Mouse (Mus musculus) embryonic stem cell, embryonic (primary cell): Measurements from ENCODE around the gene Lgmn.

ENCODE experiments used
- CTCF ChIA-PET, 4 experiments: fragments of 300-600 bp in 2 of 4; fragments of 350-600 bp in 2 of 4; sonication (Branson Sonifier 250); formaldehyde crosslinking; loops; one replicate each; lab custom pipeline; 2022; ENCODE audit warnings: inconsistent platforms in 2 of 4; lab: Charles Lee
- POLR2A ChIA-PET, 4 experiments: fragments of 300-600 bp in 2 of 4; fragments of 350-600 bp in 2 of 4; sonication (Branson Sonifier 250); formaldehyde crosslinking; loops; one replicate each; lab custom pipeline; 2022; ENCODE audit warnings: antibody characterized with exemption in 4 of 4, inconsistent platforms in 1 of 4; lab: Charles Lee

The Lgmn gene

GRCm38 (mm10) chr12:102420168-102420890, 19.3 kb downstream of the Lgmn start:
- ChIA-PET POLR2A (interaction anchor here in 1 of 4 experiments (1.5 to 4.2 kb wide), 3 partner anchors 13 to 21 kb away, joined by 3 to 19 read pairs (median 5); partner anchors contain the start of gene Lgmn), CTCF (no interaction called here)

- CTCF ChIA-PET: interaction anchor here in 2 of 4 experiments (0.7 to 1.0 kb wide), 3 partner anchors 49 to 283 kb away, joined by 3 to 8 read pairs (median 3); no protein-coding TSS in a partner anchor
- POLR2A ChIA-PET: interaction anchor here in 3 of 4 experiments (0.7 to 4.2 kb wide), 7 partner anchors 13 to 138 kb away, joined by 3 to 19 read pairs (median 3); partner anchors contain the start of gene Lgmn (in 2 of the 3)
Observed at GRCm38 (mm10) chr12:102419544-102419943, 20.1 kb downstream of the Lgmn start.

GRCm38 (mm10) chr12:102417701-102418100, 21.9 kb downstream of the Lgmn start:
- CTCF ChIA-PET: interaction anchor here in 1 of 4 experiments (0.6 to 0.9 kb wide), 2 partner anchors 302 to 1534 kb away, joined by 3 read pairs; no protein-coding TSS in a partner anchor

GRCm38 (mm10) chr12:102416955-102417510, 22.6 kb downstream of the Lgmn start:
- ChIA-PET CTCF (interaction anchor here in 2 of 4 experiments (0.6 kb wide), 2 partner anchors 283 to 1533 kb away, joined by 3 read pairs; no protein-coding TSS in a partner anchor), POLR2A (interaction anchor here in 3 of 4 experiments (0.5 to 4.2 kb wide), 15 partner anchors 13 to 443 kb away, joined by 3 to 19 read pairs (median 4); partner anchors contain the start of genes Lgmn (in 3 of the 3) and Golga5 (in 2 of the 3))

More at GRCm38 (mm10) chr12:102417701-102418100, 21.9 kb downstream of the Lgmn start:
- POLR2A ChIA-PET: interaction anchor here in 3 of 4 experiments (0.5 to 4.2 kb wide), 8 partner anchors 14 to 425 kb away, joined by 3 to 19 read pairs (median 4); partner anchors contain the start of genes Golga5 (in 1 of the 3) and Lgmn (in 1 of the 3)

- POLR2A ChIA-PET: interaction anchor here in 3 of 4 experiments (0.5 to 4.2 kb wide), 14 partner anchors 13 to 442 kb away, joined by 3 to 19 read pairs (median 4); partner anchors contain the start of genes Lgmn (in 3 of the 3) and Golga5 (in 2 of the 3)
- CTCF ChIA-PET: interaction anchor here in 2 of 4 experiments (0.6 to 0.9 kb wide), 3 partner anchors 23 to 284 kb away, joined by 3 to 5 read pairs (median 3); partner anchors contain the start of gene Lgmn (in 1 of the 2)
Observed at GRCm38 (mm10) chr12:102416391-102416837, 23.2 kb downstream of the Lgmn start.

- CTCF ChIA-PET: no interaction called here
Observed at GRCm38 (mm10) chr12:102414686-102415085, 24.9 kb downstream of the Lgmn start.

GRCm38 (mm10) chr12:102413171-102413570, 26.4 kb downstream of the Lgmn start:
- ChIA-PET POLR2A (interaction anchor here in 3 of 4 experiments (0.8 to 3.5 kb wide), 5 partner anchors 10 to 27 kb away, joined by 3 to 15 read pairs (median 6); partner anchors contain the start of gene Lgmn (in 3 of the 3)), CTCF (interaction anchor here in 1 of 4 experiments (0.6 to 0.7 kb wide), 2 partner anchors 48 to 249 kb away, joined by 3 read pairs; no protein-coding TSS in a partner anchor)

More at GRCm38 (mm10) chr12:102414686-102415085, 24.9 kb downstream of the Lgmn start:
- POLR2A ChIA-PET: interaction anchor here in 3 of 4 experiments (0.9 to 3.5 kb wide), 4 partner anchors 24 to 439 kb away, joined by 3 to 15 read pairs (median 6); partner anchors contain the start of genes Lgmn (in 2 of the 3), Cpsf2 (in 1 of the 3) and Golga5 (in 1 of the 3)

- CTCF ChIA-PET: interaction anchor here in 2 of 4 experiments (1.9 to 2.1 kb wide), 2 partner anchors 11 kb away, joined by 4 to 5 read pairs; no protein-coding TSS in a partner anchor
Observed at GRCm38 (mm10) chr12:102398588-102398987, 41.0 kb downstream of the Lgmn start.

GRCm38 (mm10) chr12:102395998-102396991, 43.3 kb downstream of the Lgmn start:
- CTCF ChIA-PET: interaction anchor here in 1 of 4 experiments (0.6 kb wide), 1 partner anchor 259 kb away, joined by 6 read pairs; no protein-coding TSS in a partner anchor

More at GRCm38 (mm10) chr12:102398588-102398987, 41.0 kb downstream of the Lgmn start:
- POLR2A ChIA-PET: interaction anchor here in 2 of 4 experiments (0.9 to 1.6 kb wide), 3 partner anchors 21 to 70 kb away, joined by 3 read pairs; partner anchors contain the start of gene Golga5 (in 1 of the 2)

GRCm38 (mm10) chr12:102395537-102395936, 44.1 kb downstream of the Lgmn start:
- POLR2A ChIA-PET: interaction anchor here in 1 of 4 experiments (1.1 kb wide), 1 partner anchor 21 kb away, joined by 3 read pairs; no protein-coding TSS in a partner anchor
- CTCF ChIA-PET: no interaction called here

More at GRCm38 (mm10) chr12:102395998-102396991, 43.3 kb downstream of the Lgmn start:
- POLR2A ChIA-PET: interaction anchor here in 1 of 4 experiments (1.1 kb wide), 1 partner anchor 20 kb away, joined by 3 read pairs; no protein-coding TSS in a partner anchor

GRCm38 (mm10) chr12:102394496-102394895, 45.1 kb downstream of the Lgmn start:
- ChIA-PET POLR2A (no interaction called here), CTCF (interaction anchor here in 1 of 4 experiments (0.6 kb wide), 1 partner anchor 105 kb away, joined by 3 read pairs; no protein-coding TSS in a partner anchor)

GRCm38 (mm10) chr12:102391982-102392381, 47.6 kb downstream of the Lgmn start:
- CTCF ChIA-PET: interaction anchor here (0.6 to 5.2 kb wide), 24 partner anchors 11 to 341 kb away, joined by 3 to 74 read pairs (median 5); partner anchors contain the start of genes Golga5 (in 3 of the 4) and Lgmn (in 2 of the 4)
- POLR2A ChIA-PET: interaction anchor here (0.6 to 2.8 kb wide), 10 partner anchors 10 to 341 kb away, joined by 3 to 14 read pairs (median 4); partner anchors contain the start of genes Golga5 (in 2 of the 4) and Lgmn (in 1 of the 4)

- POLR2A ChIA-PET: interaction anchor here (0.6 to 2.8 kb wide), 12 partner anchors 11 to 426 kb away, joined by 3 to 14 read pairs (median 6); partner anchors contain the start of genes Lgmn (in 2 of the 4) and Golga5 (in 1 of the 4)
- CTCF ChIA-PET: interaction anchor here (0.6 to 5.2 kb wide), 22 partner anchors 13 to 1460 kb away, joined by 3 to 74 read pairs (median 5); partner anchors contain the start of genes Golga5 (in 4 of the 4) and Lgmn (in 3 of the 4)
Observed at GRCm38 (mm10) chr12:102391109-102391508, 48.5 kb downstream of the Lgmn start.

GRCm38 (mm10) chr12:102390042-102390441, 49.6 kb downstream of the Lgmn start:
- POLR2A ChIA-PET: interaction anchor here in 2 of 4 experiments (0.7 to 2.8 kb wide), 11 partner anchors 11 to 1306 kb away, joined by 3 to 14 read pairs (median 4); partner anchors contain the start of genes Cpsf2 (in 1 of the 2), Golga5 (in 1 of the 2), Lgmn (in 1 of the 2) and Ppp4r3a (in 1 of the 2)
- CTCF ChIA-PET: interaction anchor here (0.6 to 5.2 kb wide), 15 partner anchors 21 to 1226 kb away, joined by 3 to 74 read pairs (median 4); partner anchors contain the start of genes Golga5 (in 1 of the 4) and Lgmn (in 1 of the 4)

- POLR2A ChIA-PET: interaction anchor here (0.6 to 1.4 kb wide), 8 partner anchors 9 to 593 kb away, joined by 3 to 6 read pairs (median 4); partner anchors contain the start of genes Cpsf2 (in 1 of the 4), Golga5 (in 1 of the 4) and Lgmn (in 1 of the 4)
Observed at GRCm38 (mm10) chr12:102387219-102387917, 52.2 kb downstream of the Lgmn start.

More at GRCm38 (mm10) chr12:102387219-102387917, 52.2 kb downstream of the Lgmn start:
- CTCF ChIA-PET: interaction anchor here (0.5 to 2.5 kb wide), 61 partner anchors 12 to 1312 kb away, joined by 3 to 17 read pairs (median 4); partner anchors contain the start of genes Golga5 (in 2 of the 4), Lgmn (in 2 of the 4) and Cpsf2 (in 1 of the 4)
